Mouse (Mus musculus) forebrain, embryonic 14.5 days (tissue): ENCODE measurements around the gene Orc1. TPM values are rescaled to one million over a fixed set of nuclear protein-coding genes. Genes with fewer than 3 reads are reported as not detected.

ENCODE experiments used
- polyA plus RNA-seq: library from polyadenylated mRNA; unstranded; fragments of >200 nt; fragmentation: Nextera tagmentation; extraction: Ambion mirVana; gene quantifications from 2 replicates; pipeline ENCODE4 v1.2.1, GENCODE M21; 2014

Gene Orc1
- polyA plus RNA-seq, 1 experiment from 2014 or later, result 3.4 TPM

Other genes with a start within 250 kb of the Orc1 start
- gene Shisal2a, start 196.1 kb upstream of the Orc1 start, polyA plus RNA-seq, result 2.7 and 3.6 TPM in 2 replicates
- gene Gpx7, start 172.5 kb upstream of the Orc1 start, polyA plus RNA-seq, result 26.9 and 28.9 TPM in 2 replicates
- gene Tut4, start 120.0 kb upstream of the Orc1 start, polyA plus RNA-seq, result 40.7 and 46.4 TPM in 2 replicates
- gene Prpf38a, start 87 bp upstream of the Orc1 start, polyA plus RNA-seq, result 97.5 and 110 TPM in 2 replicates
- gene Cc2d1b, start 40.5 kb downstream of the Orc1 start, polyA plus RNA-seq, result 16.5 and 17.3 TPM in 2 replicates
- gene 3110021N24Rik, start 140.2 kb downstream of the Orc1 start, polyA plus RNA-seq, result 1.2 and 1.3 TPM in 2 replicates
- 4.9 and 6.8 TPM in 2 replicates for gene Zfyve9, start 201.4 kb downstream of the Orc1 start, polyA plus RNA-seq